Comparison of ENCODE assay signal across 19 mouse cellular contexts in genomic region chr17:33554536-33554935, GRCm38 (mm10). TPM values are rescaled to one million over a fixed set of nuclear protein-coding genes. Genes with fewer than 3 reads are reported as not detected.
"Had no signal": no experiment of that assay in that cellular context is flagged by ENCODE, and none has a peak within 500 bp of the region (broad histone marks: within the 10 kb centered on the region; RNA-seq: fewer than 3 reads in every experiment).

No protein-coding gene starts in this region.

- H3K4me2 ChIP-seq: liver, embryonic 11.5 days; lung, embryonic 15.5 days; midbrain, embryonic 12.5 days; stomach, embryonic 15.5 days had no signal

- DNase-seq: kidney, adult 2 months; kidney, postnatal 25 days; layer of hippocampus, adult 9-11 months; layer of hippocampus, postnatal 36 days; lung, adult 18-20 months; lung, postnatal 10 days; lung, postnatal 4 days; thymus, postnatal 25 days had no signal

- H3K27ac ChIP-seq: kidney, postnatal 0 days; layer of hippocampus, adult 2 months; left cerebral cortex, adult 2 months; liver, embryonic 14.5 days; lung, embryonic 15.5 days; midbrain, embryonic 12.5 days; stomach, embryonic 15.5 days had no signal

- H3K9ac ChIP-seq: liver, embryonic 14.5 days; lung, embryonic 15.5 days; midbrain, embryonic 12.5 days; stomach, embryonic 15.5 days had no signal

- H3K4me3 ChIP-seq: layer of hippocampus, adult 2 months; left cerebral cortex, adult 2 months; lung, embryonic 15.5 days; midbrain, embryonic 12.5 days; myocyte; stomach, embryonic 15.5 days had no signal

- H3K9me3 ChIP-seq: lung, embryonic 15.5 days; midbrain, embryonic 12.5 days; stomach, embryonic 15.5 days had no signal

- H3K27me3 ChIP-seq: lung, embryonic 15.5 days; midbrain, embryonic 12.5 days; stomach, embryonic 15.5 days had no signal

- H3K4me1 ChIP-seq: lung, embryonic 15.5 days; midbrain, embryonic 12.5 days; stomach, embryonic 15.5 days had no signal

- ATAC-seq: intestine, postnatal 0 days; midbrain, embryonic 16.5 days had no signal

RNA-seq across cellular contexts. Expression of gene Myo1f, which starts 1.0 kb away (rescaled TPM):
- polyA plus RNA-seq: myocyte had no signal
